Mouse (Mus musculus): Measurements from ENCODE around the gene Klk1b27.
"Not testable (repeated sequence)": the region's sequence is repeated elsewhere in the genome, so short reads cannot be mapped to it uniquely, and the experiment has no call there.

Gene Klk1b27

GRCm38 (mm10) chr7:44051990-44052389, at the start of gene Klk1b27:
TSS of gene Klk1b27 (plus strand) at chr7:44052290.
- not testable (repeated sequence) for DNase-seq (ENCODE audit: low spot score in 2 of 2)

GRCm38 (mm10) chr7:44004847-44005246, 47.2 kb upstream of the Klk1b27 start:
- no peak for DNase-seq (ENCODE audit: low spot score in 2 of 2)

GRCm38 (mm10) chr7:44011868-44012267, 40.2 kb upstream of the Klk1b27 start, which contains the start of gene Klk1b26:
TSS of gene Klk1b26 (plus strand) at chr7:44012168.
- not testable (repeated sequence) for DNase-seq (ENCODE audit: low spot score in 2 of 2)

GRCm38 (mm10) chr7:44014666-44015065, 37.4 kb upstream of the Klk1b27 start:
- DNase-seq (ENCODE audit: low spot score in 2 of 2) = not testable (repeated sequence)

- no peak for DNase-seq (ENCODE audit: low spot score in 2 of 2)
Measured at GRCm38 (mm10) chr7:44015071-44015470, 37.0 kb upstream of the Klk1b27 start.

GRCm38 (mm10) chr7:44072117-44072516, 20.0 kb downstream of the Klk1b27 start:
- no peak for DNase-seq (ENCODE audit: low spot score in 2 of 2)

GRCm38 (mm10) chr7:44077703-44078102, 25.6 kb downstream of the Klk1b27 start:
- no peak for DNase-seq (ENCODE audit: low spot score in 2 of 2)

GRCm38 (mm10) chr7:44096111-44096510, 44.0 kb downstream of the Klk1b27 start:
- DNase-seq (ENCODE audit: low spot score in 2 of 2) = no peak

- not testable (repeated sequence) for DNase-seq (ENCODE audit: low spot score in 2 of 2)
Measured at GRCm38 (mm10) chr7:44102028-44102427, 49.9 kb downstream of the Klk1b27 start, which contains the start of gene Klk1b21. TSS of gene Klk1b21 (plus strand) at chr7:44102328.
